Mouse (Mus musculus): ENCODE measurements around the gene Gipc3. TPM values are rescaled to one million over a fixed set of nuclear protein-coding genes. Genes with fewer than 3 reads are reported as not detected.

Gene Gipc3
- polyA plus RNA-seq, 1 experiment = 0.96 TPM

DNA sequence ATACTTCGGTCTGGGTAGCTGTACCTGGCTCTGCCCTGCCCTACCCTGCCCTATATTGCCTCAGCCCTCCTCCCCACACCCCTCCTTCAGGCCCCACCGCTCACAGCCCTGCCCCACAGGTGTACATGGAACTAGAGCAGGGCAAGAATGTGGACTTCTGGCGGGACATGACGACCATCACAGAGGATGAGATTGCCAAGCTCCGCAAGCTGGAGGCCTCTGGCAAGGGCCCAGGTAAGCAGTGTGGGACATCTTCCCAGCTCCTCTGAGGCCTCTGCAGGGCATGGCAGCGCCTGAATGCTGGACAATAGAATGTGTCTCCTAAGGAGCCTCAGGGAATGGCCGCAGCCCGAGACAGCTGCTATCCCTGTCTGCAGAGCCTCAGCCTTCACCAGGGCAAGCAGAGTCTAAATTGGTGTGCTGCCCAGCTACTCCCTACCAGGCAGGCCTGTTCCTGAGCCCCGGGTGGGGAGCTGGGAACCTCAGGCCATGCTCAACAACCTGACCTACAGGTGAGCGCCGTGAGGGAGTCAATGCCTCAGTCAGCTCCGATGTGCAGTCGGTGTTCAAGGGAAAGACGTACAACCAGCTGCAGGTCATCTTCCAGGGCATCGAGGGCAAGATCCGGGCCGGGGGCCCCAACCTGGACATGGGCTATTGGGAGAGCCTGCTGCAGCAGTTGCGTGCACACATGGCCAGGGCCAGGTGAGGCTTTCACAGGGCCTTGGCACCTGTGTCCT, 19.1 kb downstream of the Gipc3 start:
- DNase-seq (ENCODE audit: extremely low spot score in 1 of 2, low spot score in 1 of 2) = no peak

DNA sequence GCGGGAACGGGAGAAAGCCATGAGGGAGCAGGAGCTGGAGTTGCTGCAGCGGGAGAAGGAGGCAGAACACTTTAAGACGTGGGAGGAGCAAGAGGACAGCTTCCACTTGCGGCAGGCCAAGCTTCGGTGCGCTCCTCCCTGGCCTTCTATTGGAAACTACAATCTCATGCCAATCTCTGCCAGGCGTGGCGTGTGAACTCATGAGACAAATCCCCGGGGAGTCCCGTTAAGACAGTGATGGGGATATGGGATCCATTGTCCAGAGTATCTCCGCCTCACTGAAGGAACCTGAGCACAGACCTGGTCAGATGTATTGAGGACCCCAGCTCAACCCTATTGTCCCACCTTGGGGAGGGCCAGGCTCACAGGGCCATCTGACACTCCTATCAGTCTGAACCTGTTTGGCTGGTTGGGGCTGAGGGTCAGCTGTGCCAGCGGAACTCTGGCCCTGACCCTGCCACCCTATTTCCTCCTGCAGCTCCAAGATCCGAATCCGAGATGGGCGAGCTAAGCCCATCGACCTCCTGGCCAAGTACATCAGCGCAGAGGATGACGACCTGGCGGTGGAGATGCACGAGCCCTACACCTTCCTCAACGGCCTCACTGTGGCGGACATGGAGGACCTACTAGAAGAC, 19.8 kb downstream of the Gipc3 start:
- no peak for DNase-seq (ENCODE audit: extremely low spot score in 1 of 2, low spot score in 1 of 2)

- no peak for DNase-seq (ENCODE audit: extremely low spot score in 1 of 2, low spot score in 1 of 2)
Measured at GRCm38 (mm10) chr10:81322444-81322843, 20.6 kb downstream of the Gipc3 start.

GRCm38 (mm10) chr10:81321436-81321835, 21.6 kb downstream of the Gipc3 start:
- no peak for DNase-seq (ENCODE audit: extremely low spot score in 1 of 2, low spot score in 1 of 2)

GRCm38 (mm10) chr10:81320550-81321347, 22.3 kb downstream of the Gipc3 start, which contains the start of gene Cactin:
TSS of gene Cactin (plus strand) at chr10:81321103.
- DNase-seq (ENCODE audit: extremely low spot score in 1 of 2, low spot score in 1 of 2) = peak; percentile 99

DNA sequence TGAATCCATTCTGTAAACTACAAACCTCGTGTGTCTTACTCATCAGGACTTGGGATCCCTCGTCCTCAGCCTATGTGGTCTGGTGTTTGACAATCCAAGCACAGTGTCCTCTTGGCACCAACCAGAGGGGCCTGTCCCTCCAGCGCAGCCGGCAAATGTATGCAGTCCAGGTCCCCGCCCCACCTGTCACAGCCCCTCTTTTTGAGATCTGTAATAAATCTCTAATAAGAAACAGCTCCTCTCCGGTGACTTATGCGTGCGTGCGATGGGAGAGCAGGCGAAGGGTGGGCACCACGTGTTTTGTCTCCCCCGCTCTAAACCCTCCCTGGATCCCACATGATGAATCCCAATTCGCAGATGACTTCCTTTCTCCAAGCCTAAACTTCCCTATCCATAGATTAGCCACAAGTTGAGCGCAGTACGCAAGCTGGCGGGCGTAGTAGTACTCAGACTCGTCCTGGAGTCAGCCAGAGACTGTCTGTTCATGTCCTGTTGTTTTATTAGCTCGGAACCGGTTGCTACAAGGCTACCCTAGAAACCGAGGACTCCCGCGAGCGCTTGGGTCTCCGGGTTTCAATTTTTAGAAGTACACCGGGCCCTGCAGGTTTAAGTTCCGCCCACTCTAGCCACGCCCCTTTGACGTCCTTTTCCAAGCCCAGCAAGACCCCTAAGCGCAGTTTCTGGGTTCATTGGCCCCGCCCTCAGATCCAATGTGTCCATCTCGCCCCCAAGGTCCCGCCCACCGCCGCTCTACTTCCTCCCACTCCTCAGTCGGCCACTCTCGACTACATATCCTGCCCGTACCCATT, 23.1 kb downstream of the Gipc3 start:
- DNase-seq (ENCODE audit: extremely low spot score in 1 of 2, low spot score in 1 of 2) = no peak

DNA sequence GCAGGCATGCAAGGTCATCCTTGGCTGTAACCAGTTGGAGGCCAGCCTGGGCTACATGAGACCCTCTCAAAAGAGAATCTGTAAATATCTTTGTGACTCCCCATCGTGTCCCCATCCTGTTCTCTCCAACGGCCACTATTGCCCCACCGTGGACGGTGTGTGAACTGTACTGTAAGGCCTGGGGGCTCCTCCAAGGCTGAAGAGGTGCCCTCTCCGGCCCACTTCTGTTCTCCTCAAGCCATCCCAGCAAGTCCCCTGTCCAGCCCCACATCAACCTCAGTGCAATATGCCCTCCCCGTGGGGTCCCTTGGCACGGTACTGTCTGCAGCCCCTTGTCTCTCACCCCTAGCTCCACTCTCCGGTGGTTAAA, 23.8 kb downstream of the Gipc3 start:
- DNase-seq (ENCODE audit: extremely low spot score in 1 of 2, low spot score in 1 of 2) = no peak

DNA sequence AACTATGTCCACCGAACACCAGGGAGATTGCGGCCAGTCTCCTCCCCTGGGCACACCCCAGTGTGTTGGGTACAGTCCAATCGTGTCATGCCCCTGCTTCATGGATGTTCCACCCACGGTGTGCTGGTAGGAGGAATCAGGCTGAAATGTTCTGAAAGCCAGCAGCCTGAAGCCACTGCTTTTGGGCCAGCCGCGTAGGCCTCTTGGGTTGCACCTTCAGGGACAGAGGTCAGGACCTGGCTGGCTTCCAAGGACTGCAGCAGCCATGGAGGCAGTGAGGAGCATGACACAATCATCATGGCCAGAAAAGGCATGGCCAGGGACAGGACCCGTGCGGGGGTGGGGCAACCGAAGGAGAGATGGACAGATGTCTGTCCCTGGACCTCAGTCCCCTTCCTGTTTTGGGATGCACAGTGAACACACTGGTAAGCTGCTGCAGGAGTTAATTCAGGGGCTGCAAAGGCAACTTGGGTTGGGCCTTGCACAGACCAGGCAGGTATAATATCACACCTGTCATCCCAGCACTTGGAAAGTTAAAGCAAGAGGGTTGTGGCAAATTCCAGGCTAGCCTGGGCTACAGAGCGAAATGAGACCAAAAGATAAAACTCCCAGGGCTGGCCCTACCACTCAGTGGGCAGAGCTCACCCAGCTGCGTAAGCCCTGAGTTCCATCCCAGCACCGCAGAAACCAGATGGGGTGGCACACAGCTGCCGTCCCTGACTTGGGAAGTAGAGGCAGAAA, 24.3 kb downstream of the Gipc3 start:
- DNase-seq (ENCODE audit: extremely low spot score in 1 of 2, low spot score in 1 of 2) = no peak

- no peak for DNase-seq (ENCODE audit: extremely low spot score in 1 of 2, low spot score in 1 of 2)
Measured at GRCm38 (mm10) chr10:81317273-81317672, 25.8 kb downstream of the Gipc3 start.

DNA sequence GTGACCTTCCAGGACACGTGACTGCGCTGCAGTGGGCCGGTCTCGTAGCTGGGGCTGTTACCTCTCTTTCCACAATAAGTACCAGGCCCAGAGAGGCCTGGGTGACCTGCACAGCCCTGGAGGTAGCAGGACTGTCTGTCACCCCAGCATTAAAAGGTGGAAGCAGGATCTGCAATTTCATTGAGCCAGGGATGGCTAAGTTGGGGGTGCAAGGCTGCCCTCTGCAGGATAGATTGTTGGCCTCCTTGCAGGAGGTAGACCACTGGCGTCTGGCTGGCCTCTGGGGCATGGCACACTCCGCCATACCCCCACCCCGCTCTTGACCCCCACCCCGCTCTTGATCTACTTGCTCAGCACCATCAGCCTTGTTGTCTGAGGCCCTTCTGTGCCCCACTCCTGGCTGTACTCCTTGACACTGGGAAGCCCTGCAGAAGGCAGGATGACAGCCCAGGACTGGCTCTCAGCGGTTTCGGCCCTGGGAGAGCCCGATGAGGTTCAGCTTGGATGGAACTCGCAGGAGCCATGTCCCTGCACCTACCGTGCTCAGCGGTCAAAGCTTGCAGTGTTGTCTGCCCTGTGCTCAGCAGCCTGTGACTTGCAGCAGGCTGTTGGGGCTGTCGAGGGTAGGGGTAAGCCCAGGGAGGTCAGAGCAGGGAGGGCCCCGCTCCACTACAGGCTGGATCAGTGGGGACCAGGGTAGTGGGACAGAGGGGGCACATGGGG, 26.6 kb downstream of the Gipc3 start:
- DNase-seq (ENCODE audit: extremely low spot score in 1 of 2, low spot score in 1 of 2) = no peak

DNA sequence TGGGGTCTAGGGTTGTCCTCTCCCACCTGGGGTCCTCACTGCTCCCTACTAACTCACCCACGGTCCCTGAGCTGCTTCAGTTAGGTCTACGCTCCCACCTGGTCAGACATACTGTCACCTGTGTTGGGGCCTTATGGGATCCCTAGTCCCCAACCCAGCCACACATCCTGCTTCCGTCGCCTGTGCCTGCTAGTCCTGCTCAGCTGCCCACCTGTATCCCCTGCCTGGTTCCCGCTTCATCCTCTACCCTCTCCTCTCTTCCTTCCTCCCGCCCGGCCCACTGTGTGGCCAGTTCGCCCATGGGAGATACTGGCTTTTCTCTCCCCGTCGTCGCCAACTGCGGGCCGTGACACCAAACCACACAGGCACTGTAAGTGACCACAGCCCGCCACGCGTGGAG, 27.5 kb downstream of the Gipc3 start:
- DNase-seq (ENCODE audit: extremely low spot score in 1 of 2, low spot score in 1 of 2) = no peak

DNA sequence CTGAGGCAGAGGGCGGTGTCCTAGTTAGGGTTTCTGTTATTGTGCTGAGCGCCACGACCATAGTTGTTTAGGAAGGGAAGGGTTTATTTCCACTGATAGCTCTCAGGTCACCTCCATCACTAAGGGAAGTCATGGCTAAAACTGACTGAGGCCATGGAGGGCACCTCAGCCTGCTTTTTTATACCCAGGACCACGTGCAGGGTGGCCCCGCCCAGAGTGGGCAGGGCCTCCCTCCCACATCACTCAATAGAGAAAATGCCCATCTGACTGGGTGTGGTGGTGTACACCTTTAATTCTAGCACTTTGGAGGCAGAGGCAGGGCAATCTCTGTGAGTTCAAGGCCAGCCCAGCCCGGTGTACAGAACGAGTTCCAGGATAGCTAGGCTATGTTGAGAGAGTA, 28.9 kb downstream of the Gipc3 start:
- no peak for DNase-seq (ENCODE audit: extremely low spot score in 1 of 2, low spot score in 1 of 2)

GRCm38 (mm10) chr10:81313581-81313980, 29.5 kb downstream of the Gipc3 start:
- no peak for DNase-seq (ENCODE audit: extremely low spot score in 1 of 2, low spot score in 1 of 2)

DNA sequence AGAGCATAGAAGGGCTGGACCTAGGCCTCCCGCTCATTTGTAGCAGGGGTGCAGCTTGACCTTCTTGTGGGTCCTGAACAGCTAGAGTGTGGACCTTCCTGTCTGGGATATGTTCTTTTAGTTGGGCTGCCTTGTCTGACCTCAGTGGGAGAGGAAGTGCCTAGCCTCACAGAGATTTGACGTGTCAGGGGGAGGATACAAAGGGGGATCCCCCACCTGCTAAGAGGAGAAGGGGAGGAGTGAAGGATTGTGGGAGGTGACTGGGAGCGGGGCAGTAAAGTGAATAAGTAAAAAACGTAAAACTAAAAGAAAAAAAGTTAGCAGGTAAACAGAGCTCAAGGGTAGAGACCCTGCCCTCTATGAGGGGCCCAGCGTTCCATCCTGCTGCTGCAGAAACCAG, 33.5 kb downstream of the Gipc3 start:
- no peak for DNase-seq (ENCODE audit: extremely low spot score in 1 of 2, low spot score in 1 of 2)

- peak; percentile 61 to 74 for DNase-seq (ENCODE audit: extremely low spot score in 1 of 2, low spot score in 1 of 2)
Measured at GRCm38 (mm10) chr10:81306837-81307682, 36.0 kb downstream of the Gipc3 start.

- no peak for DNase-seq (ENCODE audit: extremely low spot score in 1 of 2, low spot score in 1 of 2)
Measured at GRCm38 (mm10) chr10:81306173-81306668, 36.8 kb downstream of the Gipc3 start.

DNA sequence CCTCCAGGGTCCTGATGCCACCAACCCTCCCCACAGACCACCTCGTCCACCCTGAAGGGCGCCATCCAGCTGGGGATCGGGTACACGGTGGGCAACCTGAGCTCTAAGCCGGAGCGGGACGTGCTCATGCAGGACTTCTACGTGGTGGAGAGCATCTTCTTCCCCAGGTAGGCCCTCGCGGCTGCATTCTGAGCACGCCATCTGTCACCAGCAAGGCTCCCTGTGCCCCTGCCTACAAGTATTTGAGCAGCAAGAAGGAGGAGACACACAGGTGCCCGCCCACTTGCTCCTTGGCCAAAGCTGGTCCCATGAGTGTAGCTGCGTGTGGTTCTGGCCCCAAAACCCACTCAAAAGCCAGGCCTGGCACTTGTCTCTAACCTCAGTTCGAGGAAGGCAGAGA, 37.4 kb downstream of the Gipc3 start:
- DNase-seq (ENCODE audit: extremely low spot score in 1 of 2, low spot score in 1 of 2) = no peak

- peak in 1 of 2 experiments; percentile 66 for DNase-seq (ENCODE audit: extremely low spot score in 1 of 2, low spot score in 1 of 2)
Measured at GRCm38 (mm10) chr10:81304597-81305238, 38.3 kb downstream of the Gipc3 start.

Measured in frontal cortex, adult 2 months (tissue).